In genomic region chr17:8724464-8724974, GRCm38 (mm10) we compare ENCODE assay signal across 15 mouse cellular contexts.
"Had no signal": no experiment of that assay in that cellular context is flagged by ENCODE, and none has a peak within 500 bp of the region (broad histone marks: within the 10 kb centered on the region; RNA-seq: fewer than 3 reads in every experiment).

No protein-coding gene starts in this region.

- H3K9me3 ChIP-seq: limb, embryonic 10.5 days; liver, embryonic 15.5 days; midbrain, embryonic 10.5 days; neural tube, embryonic 15.5 days had no signal

- H3K27ac ChIP-seq: left cerebral cortex, adult 2 months; limb, embryonic 10.5 days; liver, embryonic 15.5 days; midbrain, embryonic 10.5 days; neural tube, embryonic 15.5 days had no signal

- ATAC-seq: lung, postnatal 0 days had no signal

- H3K4me3 ChIP-seq: left cerebral cortex, adult 2 months; limb, embryonic 10.5 days; liver, embryonic 15.5 days; midbrain, embryonic 10.5 days; myocyte; neural tube, embryonic 15.5 days had no signal

- H3K4me2 ChIP-seq: liver, embryonic 11.5 days; liver, embryonic 15.5 days; neural tube, embryonic 15.5 days had no signal

- H3K36me3 ChIP-seq: limb, embryonic 10.5 days; liver, embryonic 15.5 days; midbrain, embryonic 10.5 days; neural tube, embryonic 15.5 days had no signal

- H3K27me3 ChIP-seq: liver, embryonic 15.5 days; neural tube, embryonic 15.5 days had no signal

- DNase-seq: kidney, postnatal 14 days; lung, adult 2 months; lung, postnatal 4 days; midbrain, embryonic 14.5 days; spleen, adult 18-20 months; thymus, adult 18-20 months; thymus, postnatal 36 days had no signal

- H3K4me1 ChIP-seq: liver, embryonic 15.5 days; midbrain, embryonic 10.5 days had no signal

- H3K9ac ChIP-seq: liver, embryonic 15.5 days; neural tube, embryonic 15.5 days had no signal
